Mouse (Mus musculus) hindbrain, embryonic 15.5 days (tissue): ENCODE results near the gene Sema4d. TPM values are rescaled to one million over a fixed set of nuclear protein-coding genes. Genes with fewer than 3 reads are reported as not detected.

ENCODE experiments used
- ATAC-seq: fragments of 200-750 bp; cut with Nextera tagmentation; 2 replicates; pipeline ENCODE4 v1.8.0; 2017; ENCODE audit warnings: low read depth, moderate number of reproducible peaks, moderate TSS enrichment; ENCODE audit not compliant: low FRiP score
- H3K27ac ChIP-seq: fragments of 300-500 bp; sonication (generic); replicated peaks from 2 replicates; pipeline ENCODE4 v1.5.1; 2015; ENCODE audit warnings: mild to moderate bottlenecking, inconsistent platforms
- H3K27me3 ChIP-seq: fragments of 300-500 bp; sonication (generic); 2 replicates; pipeline ENCODE4 v1.6.1; 2015; ENCODE audit warnings: control low read depth, inconsistent platforms
- H3K36me3 ChIP-seq: fragments of 300-500 bp; sonication (generic); 2 replicates; pipeline ENCODE4 v1.6.1; 2015; ENCODE audit warnings: control low read depth, inconsistent platforms
- H3K4me1 ChIP-seq: fragments of 300-500 bp; sonication (generic); replicated peaks from 2 replicates; pipeline ENCODE4 v1.6.1; 2015; ENCODE audit warnings: control low read depth, inconsistent platforms
- H3K4me2 ChIP-seq: fragments of 300-500 bp; sonication (generic); 2 replicates; pipeline ENCODE4 v1.6.1; 2015; ENCODE audit warnings: moderate library complexity, mild to moderate bottlenecking, inconsistent platforms
- H3K4me3 ChIP-seq: fragments of 300-500 bp; sonication (generic); 2 replicates; pipeline ENCODE4 v1.5.1; 2015; ENCODE audit warnings: mild to moderate bottlenecking, inconsistent platforms
- H3K9ac ChIP-seq: fragments of 300-500 bp; sonication (generic); 2 replicates; pipeline ENCODE4 v1.6.1; 2015; ENCODE audit warnings: inconsistent platforms
- H3K9me3 ChIP-seq: fragments of 300-500 bp; sonication (generic); 2 replicates; pipeline ENCODE4 v1.6.1; 2016; ENCODE audit warnings: control low read depth, inconsistent platforms
- WGBS: fragments of 180-500 bp; shearing (Covaris S2); methylation state at CpG from one replicate; pipeline ENCODE4 v1.1.7; 2015; 5-methylcytosine and 5-hydroxymethylcytosine counted together
- polyA plus RNA-seq: library from polyadenylated mRNA; unstranded; fragments of >200 nt; fragmentation: Nextera tagmentation; extraction: Ambion mirVana; gene quantifications from 2 replicates; pipeline ENCODE4 v1.2.1, GENCODE M21; 2015

Sema4d gene
- polyA plus RNA-seq, 1 experiment from 2014 or later: 14.8 TPM

GRCm38 (mm10) chr13:51808141-51808540, 14.6 kb upstream of the Sema4d start:
- Histone ChIP-seq H3K27me3 (no peaks in the 10 kb centered on the region), H3K36me3 (no peaks in the 10 kb centered on the region), H3K4me1 (peaks cover 23% of the 10 kb centered on the region), H3K9ac (no peak overlapping the region), H3K4me2 (no peak overlapping the region), H3K27ac (no peak overlapping the region), H3K9me3 (no peaks in the 10 kb centered on the region), H3K4me3 (no peak overlapping the region)
- ATAC-seq: peak; percentile 21; the same call in 1 of the 2 replicates
- 25% methylated on average over 12 of the region's 12 CpGs for WGBS

- no peak overlapping the region for H3K4me3 ChIP-seq
- no peak overlapping the region for H3K4me2 ChIP-seq
- no peaks in the 10 kb centered on the region for H3K27me3 ChIP-seq
- 68% methylated on average over 15 of the region's 15 CpGs for WGBS
- H3K27ac ChIP-seq: peak overlapping the region; percentile 74
- 0 out of 2 replicates have a peak, but pooled peaks have one; percentile 4 for ATAC-seq
- no peaks in the 10 kb centered on the region for H3K9me3 ChIP-seq
- H3K36me3 ChIP-seq: no peaks in the 10 kb centered on the region
- peaks cover 23% of the 10 kb centered on the region for H3K4me1 ChIP-seq
- no peak overlapping the region for H3K9ac ChIP-seq
Observed at GRCm38 (mm10) chr13:51806220-51806619, 12.7 kb upstream of the Sema4d start.

- H3K36me3 ChIP-seq: no peaks in the 10 kb centered on the region
- H3K4me3 ChIP-seq: no peak overlapping the region
- H3K27ac ChIP-seq: peak overlapping the region; percentile 74
- H3K4me2 ChIP-seq: no peak overlapping the region
- ATAC-seq: no peak
- 51% methylated on average over 4 of the region's 4 CpGs for WGBS
- no peaks in the 10 kb centered on the region for H3K27me3 ChIP-seq
- no peak overlapping the region for H3K9ac ChIP-seq
- peaks cover 28% of the 10 kb centered on the region for H3K4me1 ChIP-seq
- H3K9me3 ChIP-seq: no peaks in the 10 kb centered on the region
Observed at GRCm38 (mm10) chr13:51805634-51806033, 12.1 kb upstream of the Sema4d start.

GRCm38 (mm10) chr13:51800921-51801320, 7.4 kb upstream of the Sema4d start:
- H3K27me3 ChIP-seq: no peaks in the 10 kb centered on the region
- 54% methylated on average over 9 of the region's 9 CpGs for WGBS
- no peaks in the 10 kb centered on the region for H3K9me3 ChIP-seq
- no peak overlapping the region for H3K4me2 ChIP-seq
- H3K27ac ChIP-seq: no peak overlapping the region
- H3K4me1 ChIP-seq: peaks cover 13% of the 10 kb centered on the region; the same call in 1 of the 2 replicates
- no peaks in the 10 kb centered on the region for H3K36me3 ChIP-seq
- no peak for ATAC-seq
- no peak overlapping the region for H3K4me3 ChIP-seq
- no peak overlapping the region for H3K9ac ChIP-seq

GRCm38 (mm10) chr13:51799735-51800522, 6.4 kb upstream of the Sema4d start:
- Histone ChIP-seq H3K36me3 (no peaks in the 10 kb centered on the region), H3K9me3 (no peaks in the 10 kb centered on the region), H3K9ac (no peak overlapping the region), H3K27me3 (no peaks in the 10 kb centered on the region), H3K4me3 (no peak overlapping the region), H3K4me2 (no peak overlapping the region), H3K4me1 (peaks cover 5% of the 10 kb centered on the region; the same call in 1 of the 2 replicates), H3K27ac (no peak overlapping the region)
- WGBS: 83% methylated on average over 16 of the region's 16 CpGs
- ATAC-seq: no peak

GRCm38 (mm10) chr13:51797899-51798746, 4.6 kb upstream of the Sema4d start:
- no peaks in the 10 kb centered on the region for H3K36me3 ChIP-seq
- H3K27ac ChIP-seq: no peak overlapping the region
- no peak overlapping the region for H3K4me3 ChIP-seq
- no peak overlapping the region for H3K4me2 ChIP-seq
- ATAC-seq: no peak
- H3K4me1 ChIP-seq: peaks cover 5% of the 10 kb centered on the region; the same call in 1 of the 2 replicates
- WGBS: 63% methylated on average over 8 of the region's 8 CpGs
- no peak overlapping the region for H3K9ac ChIP-seq
- no peaks in the 10 kb centered on the region for H3K9me3 ChIP-seq
- H3K27me3 ChIP-seq: no peaks in the 10 kb centered on the region

GRCm38 (mm10) chr13:51793948-51794347, 401 bp upstream of the Sema4d start:
- Histone ChIP-seq H3K27ac (no peak overlapping the region), H3K36me3 (no peaks in the 10 kb centered on the region), H3K27me3 (no peaks in the 10 kb centered on the region), H3K9me3 (no peaks in the 10 kb centered on the region), H3K4me2 (peak overlapping the region; percentile 94), H3K9ac (no peak overlapping the region), H3K4me1 (peaks cover 28% of the 10 kb centered on the region), H3K4me3 (peak overlapping the region; percentile 95)
- 47% methylated on average over 5 of the region's 7 CpGs for WGBS
- peak; percentile 4 for ATAC-seq

GRCm38 (mm10) chr13:51792729-51793424, 670 bp downstream of the Sema4d start:
- Histone ChIP-seq H3K27ac (peak overlapping the region; percentile 83), H3K27me3 (no peaks in the 10 kb centered on the region), H3K9ac (peak overlapping the region; percentile 89), H3K36me3 (no peaks in the 10 kb centered on the region), H3K4me2 (peak overlapping the region; percentile 94), H3K4me3 (peak overlapping the region; percentile 95), H3K9me3 (no peaks in the 10 kb centered on the region), H3K4me1 (peaks cover 28% of the 10 kb centered on the region)
- 2% methylated on average over 43 of the region's 43 CpGs for WGBS
- peak; percentile 60 for ATAC-seq

- no peaks in the 10 kb centered on the region for H3K36me3 ChIP-seq
- peak overlapping the region; percentile 95 for H3K4me3 ChIP-seq
- peak overlapping the region; percentile 94 for H3K4me2 ChIP-seq
- ATAC-seq: peak; percentile 9; the same call in 1 of the 2 replicates
- H3K27me3 ChIP-seq: no peaks in the 10 kb centered on the region
- WGBS: 24% methylated on average over 11 of the region's 11 CpGs
- H3K9ac ChIP-seq: 0 out of 2 replicates have a peak overlapping the region, but pooled peaks have one; percentile 89
- no peak overlapping the region for H3K27ac ChIP-seq
- H3K9me3 ChIP-seq: no peaks in the 10 kb centered on the region
- H3K4me1 ChIP-seq: peaks cover 28% of the 10 kb centered on the region
Observed at GRCm38 (mm10) chr13:51792135-51792573, 1.4 kb downstream of the Sema4d start.

- Histone ChIP-seq H3K4me1 (peaks cover 28% of the 10 kb centered on the region), H3K9ac (0 out of 2 replicates have a peak overlapping the region, but pooled peaks have one; percentile 89), H3K4me2 (peak overlapping the region; percentile 94), H3K9me3 (no peaks in the 10 kb centered on the region), H3K4me3 (peak overlapping the region; percentile 95), H3K27me3 (no peaks in the 10 kb centered on the region), H3K36me3 (no peaks in the 10 kb centered on the region), H3K27ac (no peak overlapping the region)
- 60% methylated on average over 3 of the region's 3 CpGs for WGBS
- no peak for ATAC-seq
Observed at GRCm38 (mm10) chr13:51791604-51792003, 1.9 kb downstream of the Sema4d start.

GRCm38 (mm10) chr13:51790793-51791192, 2.8 kb downstream of the Sema4d start:
- no peak for ATAC-seq
- Histone ChIP-seq H3K36me3 (no peaks in the 10 kb centered on the region), H3K9me3 (no peaks in the 10 kb centered on the region), H3K4me1 (peaks cover 28% of the 10 kb centered on the region), H3K27me3 (no peaks in the 10 kb centered on the region), H3K9ac (no peak overlapping the region), H3K4me3 (no peak overlapping the region), H3K4me2 (peak overlapping the region; percentile 94; the same call in 1 of the 2 replicates), H3K27ac (no peak overlapping the region)
- 69% methylated on average over 5 of the region's 5 CpGs for WGBS
